In genomic region chr7:73616015-73616414, GRCm38 (mm10) we compare ENCODE assay signal across 9 mouse cellular contexts.
A peak's percentile ranks its signal among the peaks of the same experiment; 100 is the strongest.
DNase-seq lines count a peak whose midpoint lies in the region; ATAC-seq and TF ChIP-seq lines count a peak whose summit lies in the region.
"Had no signal": no experiment of that assay in that cellular context is flagged by ENCODE, and none has a peak within 500 bp of the region (broad histone marks: within the 10 kb centered on the region; RNA-seq: fewer than 3 reads in every experiment).

No protein-coding gene starts in this region.

- intact Hi-C loops in gastrocnemius, adult 2 months (cut with DNase I) = no loop called here

- no peak for TF ChIP-seq EP300 in stomach, postnatal 0 days (optimal IDR thresholded peaks at IDR 0.05)

- H3K4me1 ChIP-seq in limb, embryonic 10.5 days = peaks cover 53% of the 10 kb centered on the region
- H3K4me1 ChIP-seq in stomach, postnatal 0 days (replicated peaks; ENCODE audit: control insufficient read depth, insufficient read depth) = peaks cover 3% of the 10 kb centered on the region

- peak overlapping the region; percentile 99 for H3K27ac ChIP-seq in gastrocnemius, adult 2 months
- H3K27ac ChIP-seq in limb, embryonic 10.5 days = peak overlapping the region; percentile 100
- H3K27ac ChIP-seq in stomach, postnatal 0 days (replicated peaks) = peak overlapping the region; percentile 100

- no peaks in the 10 kb centered on the region for H3K27me3 ChIP-seq in limb, embryonic 10.5 days (ENCODE audit: low read depth, poor library complexity, severe bottlenecking)
- H3K27me3 ChIP-seq in stomach, postnatal 0 days (ENCODE audit: control insufficient read depth, insufficient read depth, low read length) = no peaks in the 10 kb centered on the region
- H3K27me3 ChIP-seq: CH12.LX had no signal

- 21% methylated on average over 11 of the region's 11 CpGs for WGBS in limb, embryonic 10.5 days
- WGBS in stomach, postnatal 0 days = 21% methylated on average over 11 of the region's 11 CpGs

- H3K9ac ChIP-seq in stomach, postnatal 0 days (ENCODE audit: low read length) = peak overlapping the region; percentile 23; the same call in 1 of the 2 replicates

- ATAC-seq in stomach, postnatal 0 days (ENCODE audit: low FRiP score, low TSS enrichment) = no peak

- no peak for TF ChIP-seq CTCF in gastrocnemius, adult 2 months (IDR thresholded peaks at IDR 0.05)
- no peak for TF ChIP-seq CTCF in stomach, postnatal 0 days (IDR thresholded peaks at IDR 0.05; ENCODE audit: low read depth)

- DNase-seq in gastrocnemius, adult 2 months = no peak
- no peak for DNase-seq in gastrocnemius, postnatal 10 days
- DNase-seq in urinary bladder, postnatal 14 days (ENCODE audit: low spot score) = peak; percentile 61
- no peak for DNase-seq in urinary bladder, postnatal 4 days (ENCODE audit: low spot score in 2 of 2)
- DNase-seq in limb, embryonic 10.5 days (ENCODE audit: low spot score) = no peak
- DNase-seq in stomach, postnatal 0 days (ENCODE audit: low spot score) = peak; percentile 24
- DNase-seq in thymus, postnatal 0 days (ENCODE audit: low spot score) = no peak
- no peak for DNase-seq in layer of hippocampus, adult 9-10 months (ENCODE audit: low spot score)

- 0 out of 2 replicates have a peak overlapping the region, but pooled peaks have one; percentile 3 for H3K4me3 ChIP-seq in gastrocnemius, adult 2 months
- H3K4me3 ChIP-seq in limb, embryonic 10.5 days = no peak overlapping the region; the same call in 1 of the 2 replicates
- no peak overlapping the region for H3K4me3 ChIP-seq in stomach, postnatal 0 days (ENCODE audit: low read depth, low read length)

- H3K9me3 ChIP-seq in limb, embryonic 10.5 days (replicated peaks) = no peaks in the 10 kb centered on the region
- H3K9me3 ChIP-seq in stomach, postnatal 0 days (ENCODE audit: control insufficient read depth, low read length) = no peaks in the 10 kb centered on the region

- peak overlapping the region; percentile 71 for H3K4me2 ChIP-seq in stomach, postnatal 0 days (replicated peaks; ENCODE audit: low read depth)

- H3K36me3 ChIP-seq in limb, embryonic 10.5 days = no peaks in the 10 kb centered on the region
- H3K36me3 ChIP-seq in stomach, postnatal 0 days (ENCODE audit: control insufficient read depth, insufficient read depth, low read length) = no peaks in the 10 kb centered on the region

Comparison
In these comparisons a context has a peak if more than half of its experiments do, and no peak if none do; other contexts are left out.
1. DNase-seq: peak in urinary bladder, postnatal 14 days (single experiment) and stomach, postnatal 0 days (single experiment); none in gastrocnemius, adult 2 months (single experiment), gastrocnemius, postnatal 10 days (single experiment), urinary bladder, postnatal 4 days (0 of 2), limb, embryonic 10.5 days (single experiment), thymus, postnatal 0 days (single experiment) and layer of hippocampus, adult 9-10 months (single experiment).
2. Peak in every context shown above with its lines, with median percentiles within 50 percentile points of each other: H3K27ac ChIP-seq.